Mouse (Mus musculus) lung, embryonic 14.5 days (tissue): Measurements from ENCODE around the gene Mup21. TPM values are rescaled to one million over a fixed set of nuclear protein-coding genes. Genes with fewer than 3 reads are reported as not detected.
"Not testable (repeated sequence)": the region's sequence is repeated elsewhere in the genome, so short reads cannot be mapped to it uniquely, and the experiment has no call there.

Experiments used
- ATAC-seq: fragments of 200-750 bp; cut with Nextera tagmentation; 2 replicates; pipeline ENCODE4 v1.8.0; 2017; ENCODE audit warnings: mild to moderate bottlenecking, moderate TSS enrichment, moderate library complexity; ENCODE audit not compliant: insufficient read depth
- DNase-seq: peaks from one replicate; pipeline ENCODE4 v3.0.0-alpha.2; 2015
- H3K27ac ChIP-seq: fragments of 300-500 bp; sonication (generic); 2 replicates; pipeline ENCODE4 v1.5.1; 2014; ENCODE audit warnings: low read depth, mild to moderate bottlenecking, moderate library complexity
- H3K27me3 ChIP-seq: fragments of 300-500 bp; sonication (generic); 2 replicates; pipeline ENCODE4 v1.6.1; 2014; ENCODE audit warnings: low read length, control low read depth; ENCODE audit not compliant: insufficient read depth
- H3K36me3 ChIP-seq: fragments of 300-500 bp; sonication (generic); 2 replicates; pipeline ENCODE4 v1.6.1; 2014; ENCODE audit warnings: control low read depth; ENCODE audit not compliant: insufficient read depth
- H3K4me1 ChIP-seq: fragments of 300-500 bp; sonication (generic); 2 replicates; pipeline ENCODE4 v1.6.1; 2014; ENCODE audit warnings: antibody characterized with exemption, control low read depth; ENCODE audit not compliant: insufficient read depth
- H3K4me2 ChIP-seq: fragments of 300-500 bp; sonication (generic); 2 replicates; pipeline ENCODE4 v1.6.1; 2014; ENCODE audit warnings: mild to moderate bottlenecking
- H3K4me3 ChIP-seq: fragments of 300-500 bp; sonication (generic); 2 replicates; pipeline ENCODE4 v1.5.1; 2014; ENCODE audit warnings: low read depth, low read length
- H3K9ac ChIP-seq: fragments of 300-500 bp; sonication (generic); 2 replicates; pipeline ENCODE4 v1.6.1; 2014
- H3K9me3 ChIP-seq: fragments of 300-500 bp; sonication (generic); 2 replicates; pipeline ENCODE4 v1.6.1; 2016; ENCODE audit warnings: low read depth, low read length, control low read depth
- CTCF ChIP-seq: IDR thresholded peaks from 2 replicates; pipeline ENCODE4 v1.5.1; 2016; ENCODE audit warnings: antibody characterized with exemption, low read depth
- WGBS: fragments of 180-500 bp; shearing (Covaris S2); extraction: QIAGEN DNeasy Blood & Tissue Kit; methylation state at CpG from one replicate; pipeline ENCODE4 v1.1.7; 2014; 5-methylcytosine and 5-hydroxymethylcytosine counted together
- polyA plus RNA-seq: library from polyadenylated mRNA; unstranded; fragments of >200 nt; fragmentation: Nextera tagmentation; extraction: Ambion mirVana; gene quantifications from 2 replicates; pipeline ENCODE4 v1.2.1, GENCODE M21; 2014

Gene Mup21
- polyA plus RNA-seq, 1 experiment from 2014 or later: not detected

DNA sequence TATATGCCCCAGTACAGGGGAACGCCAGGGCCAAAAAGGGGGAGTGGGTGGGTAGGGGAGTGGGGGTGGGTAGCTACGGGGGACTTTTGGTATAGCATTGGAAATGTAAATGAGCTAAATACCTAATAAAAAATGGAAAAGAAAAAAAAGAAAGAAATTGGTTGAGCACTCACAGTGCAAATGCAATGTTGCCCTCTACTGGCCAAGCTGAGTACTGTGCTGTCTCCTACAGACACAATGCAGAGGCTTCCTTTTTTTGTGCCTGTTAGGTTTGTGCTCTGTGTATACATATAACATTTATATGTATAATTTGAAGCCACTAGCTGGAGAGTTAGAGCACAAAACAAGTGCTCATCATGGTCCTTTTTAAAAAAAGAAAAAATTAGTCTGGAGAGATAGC is 47.3 kb downstream of the Mup21 start:
- H3K4me1 ChIP-seq, H3K4me3 ChIP-seq, H3K27ac ChIP-seq, H3K9ac ChIP-seq, H3K4me2 ChIP-seq, H3K27me3 ChIP-seq, ATAC-seq, H3K36me3 ChIP-seq, H3K9me3 ChIP-seq: not testable (repeated sequence)
- peak; percentile 65 for TF ChIP-seq CTCF
- DNase-seq: peak; percentile 69
- WGBS: 63% methylated on average over 1 of the region's 2 CpGs

Other genes starting within 250 kb of the Mup21 start
- not detected in 2 replicates for gene Mup20, start 96.7 kb downstream of the Mup21 start, polyA plus RNA-seq
- not detected in 2 replicates for gene Mup3, start 63.5 kb downstream of the Mup21 start, polyA plus RNA-seq
- gene Zfp37, start 80.2 kb upstream of the Mup21 start, polyA plus RNA-seq: 12.7 and 13.3 TPM in 2 replicates
- gene Slc31a2, start 111.7 kb upstream of the Mup21 start, polyA plus RNA-seq: 13.6 and 14.7 TPM in 2 replicates
- 24.6 and 26.6 TPM in 2 replicates for gene Fkbp15, start 209.7 kb upstream of the Mup21 start, polyA plus RNA-seq
- gene Slc31a1, start 209.9 kb upstream of the Mup21 start, polyA plus RNA-seq: 44.4 and 50.8 TPM in 2 replicates